Mouse (Mus musculus) heart, adult 2 months (tissue): Measurements from ENCODE around the gene Prorsd1. TPM values are rescaled to one million over a fixed set of nuclear protein-coding genes. Genes with fewer than 3 reads are reported as not detected.

Experiments
- DNase-seq, 2 experiments: peaks; one replicate each; pipeline ENCODE4 v3.0.0; 2021
- H3K27ac ChIP-seq: fragments of 200-600 bp; 2 replicates; pipeline ENCODE4 v1.8.1; 2022
- H3K27me3 ChIP-seq: fragments of 200-500 bp; 2 replicates; pipeline ENCODE4 v1.6.1; 2012; ENCODE audit warnings: mild to moderate bottlenecking, low read length, inconsistent platforms, mixed read lengths; ENCODE audit not compliant: control insufficient read depth, insufficient read depth
- H3K36me3 ChIP-seq: fragments of 200-500 bp; 2 replicates; pipeline ENCODE4 v1.6.1; 2012; ENCODE audit warnings: low read length, inconsistent platforms; ENCODE audit not compliant: control insufficient read depth, insufficient read depth
- H3K4me1 ChIP-seq: fragments of 200-500 bp; 2 replicates; pipeline ENCODE4 v1.6.1; 2011; ENCODE audit warnings: low read length; ENCODE audit not compliant: control insufficient read depth, insufficient read depth
- H3K4me3 ChIP-seq: fragments of 200-600 bp; 2 replicates; pipeline ENCODE4 v1.8.1; 2022
- H3K79me2 ChIP-seq: fragments of 200-500 bp; replicated peaks from 2 replicates; pipeline ENCODE4 v1.6.1; 2012; ENCODE audit warnings: mild to moderate bottlenecking, inconsistent platforms, low read length, moderate library complexity, mixed read lengths; ENCODE audit not compliant: control insufficient read depth, insufficient read depth
- H3K9ac ChIP-seq: fragments of 200-500 bp; 2 replicates; pipeline ENCODE4 v1.6.1; 2012; ENCODE audit warnings: low read depth, mild to moderate bottlenecking, control low read depth, inconsistent platforms, low read length, mixed read lengths
- CTCF ChIP-seq: fragments of 200-600 bp; IDR thresholded peaks from 2 replicates; pipeline ENCODE4 v1.8.1; 2022; ENCODE audit warnings: antibody characterized with exemption, mild to moderate bottlenecking, moderate library complexity
- EP300 ChIP-seq: fragments of 200-500 bp; IDR thresholded peaks from 2 replicates; pipeline ENCODE4 v1.6.1; 2011; ENCODE audit warnings: low read depth, low read length, control low read depth; ENCODE audit not compliant: insufficient read depth
- POLR2A ChIP-seq: fragments of 200-500 bp; IDR thresholded peaks from 2 replicates; pipeline ENCODE4 v1.6.1; 2011; ENCODE audit warnings: mild to moderate bottlenecking, low read depth, low read length, control low read depth; ENCODE audit not compliant: insufficient read depth
- WGBS: fragments of 180-500 bp; shearing (Covaris S2); methylation state at CpG from one replicate; pipeline ENCODE4 v1.1.7; 2018; 5-methylcytosine and 5-hydroxymethylcytosine counted together
- intact Hi-C: fragments of 180-260 bp; cut with DNase I; formaldehyde crosslinking; loops from one replicate; pipeline ENCODE4 v1.15.1; 2025
- polyA plus RNA-seq: library from polyadenylated mRNA; depleted of rRNA; stranded (reverse); fragments of >200 nt; gene quantifications from 2 replicates; pipeline ENCODE4 v1.2.3, GENCODE M21; 2012
- total RNA-seq, 2 experiments: library from RNA; stranded (reverse); gene quantifications; 2 replicates each; pipeline ENCODE4 v1.2.3; 2021

Prorsd1 gene
- total and polyA plus RNA-seq, 3 experiments: 6.7 to 22.0 (median 20.4) TPM

DNA sequence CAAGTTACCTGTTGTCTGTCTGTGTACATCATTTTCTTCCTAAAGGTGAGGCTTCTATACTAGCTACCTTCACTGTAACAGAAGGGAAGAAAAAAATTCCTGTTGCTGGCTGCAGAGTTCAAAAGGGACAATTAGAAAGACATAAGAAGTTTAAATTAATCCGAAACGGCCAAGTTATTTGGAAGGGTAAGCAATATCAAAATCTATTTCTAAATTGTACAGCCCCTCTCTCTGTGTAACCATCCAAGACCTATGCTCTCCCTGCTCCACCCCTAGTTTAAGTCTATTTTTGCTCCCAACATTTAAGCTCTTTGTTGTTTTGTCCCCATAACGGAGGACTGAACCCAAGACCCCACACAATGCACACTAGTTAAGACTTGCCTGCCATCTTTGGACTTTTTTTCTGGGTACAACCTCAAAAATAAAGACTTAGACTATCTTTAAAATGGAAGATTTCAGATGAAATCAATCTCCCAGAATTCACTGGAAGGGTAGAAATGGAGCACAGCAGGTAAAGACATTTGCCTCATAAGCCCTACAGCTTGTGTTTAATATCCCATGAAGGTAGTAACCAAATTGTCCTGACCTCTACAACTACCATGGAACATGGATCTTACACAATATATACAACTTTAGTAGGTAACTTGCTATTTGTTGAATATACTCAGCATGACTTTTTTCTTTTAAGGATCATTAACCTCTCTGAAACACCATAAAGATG lies 29.6 kb upstream of the Prorsd1 start:
- Histone ChIP-seq H3K9ac (no peak overlapping the region), H3K27me3 (no peaks in the 10 kb centered on the region), H3K4me3 (no peak overlapping the region), H3K36me3 (peaks cover 24% of the 10 kb centered on the region), H3K79me2 (no peaks in the 10 kb centered on the region), H3K27ac (no peak overlapping the region), H3K4me1 (peaks cover 1% of the 10 kb centered on the region)
- 90% methylated on average over 3 of the region's 3 CpGs for WGBS
- no peak for DNase-seq
- TF ChIP-seq POLR2A (no peak), CTCF (no peak), EP300 (no peak)
- intact Hi-C loops: loop anchor here (2.0 to 10.0 kb wide), 2 partner anchors 16 to 480 kb away; partner anchors contain the start of gene Eml6

DNA sequence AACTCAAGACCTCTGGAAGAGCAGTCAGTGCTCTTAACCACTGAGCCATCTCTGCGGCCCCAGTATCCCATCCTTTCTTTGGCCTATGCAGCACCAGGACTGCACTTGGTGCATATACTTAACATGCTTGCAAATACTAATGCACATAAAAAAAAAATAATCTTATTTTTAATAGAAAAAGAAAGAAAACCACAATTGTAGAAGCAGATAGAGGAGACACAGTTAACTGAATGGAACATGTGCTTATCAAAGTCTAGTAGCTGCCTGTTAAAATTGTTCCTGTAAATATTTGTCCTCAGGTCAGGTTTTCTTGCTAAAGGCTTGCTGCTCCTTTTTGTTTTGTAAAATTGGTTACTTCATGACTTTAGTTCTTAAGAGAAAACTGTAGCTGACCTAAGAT lies 23.4 kb upstream of the Prorsd1 start:
- H3K27ac ChIP-seq: no peak overlapping the region
- no peak for DNase-seq
- TF ChIP-seq POLR2A (no peak), EP300 (no peak), CTCF (no peak)
- 100% methylated on average over 1 of the region's 1 CpGs for WGBS
- intact Hi-C loops: loop anchor here (5.0 kb wide), 1 partner anchor 654 kb away; no protein-coding TSS in a partner anchor
- H3K9ac ChIP-seq: no peak overlapping the region
- no peaks in the 10 kb centered on the region for H3K27me3 ChIP-seq
- peaks cover 6% of the 10 kb centered on the region for H3K36me3 ChIP-seq
- no peaks in the 10 kb centered on the region for H3K79me2 ChIP-seq
- H3K4me1 ChIP-seq: no peaks in the 10 kb centered on the region
- H3K4me3 ChIP-seq: no peak overlapping the region

DNA sequence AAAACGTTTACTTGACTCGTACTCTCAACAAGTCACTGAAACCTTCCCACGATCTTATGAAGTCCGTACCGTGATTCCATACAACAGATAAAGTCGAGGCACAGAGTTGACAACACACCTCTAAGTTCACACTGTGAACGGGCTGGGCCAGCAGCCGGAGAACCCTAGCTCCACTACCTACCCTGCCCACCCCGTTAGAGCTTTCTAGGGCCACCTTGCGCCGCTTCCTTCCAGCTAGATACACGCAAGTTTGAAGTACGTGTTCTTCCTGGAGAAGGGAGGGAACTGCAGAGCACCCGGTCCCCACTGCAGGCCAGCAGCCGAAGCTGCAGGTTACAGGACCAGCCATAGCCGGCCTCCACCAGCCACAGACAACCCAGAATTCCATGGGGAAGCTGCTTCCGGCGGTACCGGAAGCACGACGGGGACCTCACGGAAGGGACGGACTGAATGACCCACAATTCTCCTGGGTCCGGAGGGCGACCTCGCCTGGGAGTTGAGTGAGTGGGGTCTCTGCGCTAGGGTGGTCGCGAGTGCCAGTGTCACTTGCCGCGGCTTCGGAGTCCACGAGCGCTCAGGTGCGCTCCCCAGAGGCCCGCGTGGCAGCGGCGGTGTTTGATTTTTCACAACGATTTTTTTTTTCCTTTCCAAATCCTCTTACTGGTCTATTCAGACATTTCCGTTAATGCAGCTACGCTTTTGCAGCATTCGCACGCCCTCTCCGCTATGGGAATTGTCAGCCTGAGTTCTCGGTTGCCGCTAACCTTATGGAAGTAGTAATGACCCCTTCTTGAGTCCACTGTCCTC lies 11.4 kb upstream of the Prorsd1 start, which contains the start of gene Mtif2:
Gene Mtif2, plus strand, starts transcription at position 421 of the 807 bp plus-strand sequence.
- Histone ChIP-seq H3K4me1 (peaks cover 1% of the 10 kb centered on the region; the same call in 1 of the 2 replicates), H3K4me3 (peak within 1 kb of the TSS; percentile 94), H3K36me3 (peaks cover 7% of the 10 kb centered on the region), H3K27me3 (no peaks in the 10 kb centered on the region), H3K79me2 (no peaks in the 10 kb centered on the region), H3K9ac (peak within 1 kb of the TSS; percentile 92), H3K27ac (peak within 1 kb of the TSS; percentile 88)
- peak; percentile 80 to 85 for DNase-seq
- peak; percentile 35 for TF ChIP-seq CTCF
- TF ChIP-seq POLR2A: peak; percentile 95
- peak; percentile 34; the same call in 1 of the 2 replicates for TF ChIP-seq EP300
- intact Hi-C loops: loop anchor here (5.0 kb wide), 2 partner anchors 154 to 259 kb away; partner anchors contain the start of gene Ccdc88a
- WGBS: 2% methylated on average over 47 of the region's 47 CpGs

DNA sequence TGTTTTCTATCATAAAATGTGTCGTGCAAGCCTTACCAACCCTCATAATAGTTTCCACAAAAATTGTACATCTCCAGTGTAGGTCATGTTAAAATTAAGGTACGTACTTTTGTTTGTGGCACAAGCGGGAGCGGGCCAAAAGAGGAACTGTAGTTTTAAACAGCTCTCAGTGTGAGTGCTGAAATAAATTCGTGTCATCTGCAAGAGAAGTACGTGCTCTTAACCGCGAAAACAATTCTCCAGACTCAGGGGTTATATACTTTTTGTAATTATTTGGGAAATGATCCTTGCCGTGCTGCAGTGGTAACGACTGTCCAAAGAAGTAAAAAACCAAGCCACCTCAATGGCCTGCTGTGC lies 530 bp downstream of the Prorsd1 start:
- Histone ChIP-seq H3K4me3 (peak overlapping the region; percentile 64), H3K9ac (peak overlapping the region; percentile 82), H3K36me3 (peaks cover 3% of the 10 kb centered on the region), H3K27me3 (no peaks in the 10 kb centered on the region), H3K27ac (peak overlapping the region; percentile 72), H3K4me1 (peaks cover 1% of the 10 kb centered on the region; the same call in 1 of the 2 replicates), H3K79me2 (no peaks in the 10 kb centered on the region)
- no peak for DNase-seq
- 21% methylated on average over 10 of the region's 10 CpGs for WGBS
- TF ChIP-seq EP300 (no peak), POLR2A (no peak), CTCF (no peak)
- intact Hi-C loops: loop anchor here (10.0 kb wide), 1 partner anchor 340 kb away; the partner anchor contains the start of gene Ppp4r3b

DNA sequence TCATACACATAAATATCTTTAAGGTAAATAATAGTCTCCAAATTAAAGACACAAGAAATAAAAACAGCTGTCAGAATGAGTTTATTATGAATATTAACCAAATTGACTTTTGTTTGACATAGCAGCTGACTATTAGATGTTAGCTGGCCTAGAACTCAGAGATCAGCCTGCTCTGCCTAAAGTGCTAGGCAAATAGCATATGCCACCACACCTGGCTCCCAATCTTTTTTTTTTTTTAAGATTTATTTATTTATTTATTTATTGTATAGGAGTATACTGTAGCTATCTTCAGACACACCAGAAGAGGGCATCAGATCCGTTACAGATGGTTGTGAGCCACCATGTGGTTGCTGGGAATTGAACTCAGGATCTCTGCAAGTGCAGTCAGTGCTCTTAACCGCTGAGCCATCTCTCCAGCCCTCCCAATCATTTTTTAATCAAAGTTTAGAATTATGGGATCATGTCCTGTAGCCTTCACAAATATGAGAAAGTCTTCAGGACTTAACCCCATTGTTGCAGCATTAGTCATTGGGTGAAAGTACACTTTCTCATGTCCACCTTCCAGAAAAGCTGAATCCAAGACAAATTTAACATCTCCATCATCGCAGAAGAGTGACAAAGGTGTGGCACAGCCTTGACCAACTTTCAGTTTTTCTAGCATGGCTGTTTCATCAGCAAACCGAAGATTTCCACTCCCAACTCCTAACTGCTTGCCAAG lies 1.9 kb downstream of the Prorsd1 start:
- intact Hi-C loops: loop anchor here (10.0 kb wide), 1 partner anchor 338 kb away; the partner anchor contains the start of gene Ppp4r3b

More for the DNA sequence above, 1.9 kb downstream of the Prorsd1 start:
- Histone ChIP-seq H3K27ac (no peak overlapping the region), H3K4me1 (peaks cover 1% of the 10 kb centered on the region; the same call in 1 of the 2 replicates), H3K36me3 (peaks cover 3% of the 10 kb centered on the region), H3K79me2 (no peaks in the 10 kb centered on the region), H3K27me3 (no peaks in the 10 kb centered on the region), H3K4me3 (no peak overlapping the region), H3K9ac (no peak overlapping the region)
- DNase-seq: no peak
- no peak for TF ChIP-seq EP300
- 0 out of 2 replicates have a peak, but pooled peaks have one; percentile 9 for TF ChIP-seq CTCF
- 88% methylated on average over 4 of the region's 4 CpGs for WGBS
